Mouse (Mus musculus) hindbrain, embryonic 15.5 days (tissue): ENCODE measurements around the gene Cdk2ap2. TPM values are rescaled to one million over a fixed set of nuclear protein-coding genes. Genes with fewer than 3 reads are reported as not detected.
"Not testable (repeated sequence)": the region's sequence is repeated elsewhere in the genome, so short reads cannot be mapped to it uniquely, and the experiment has no call there.

Experiments used
- ATAC-seq: fragments of 200-750 bp; cut with Nextera tagmentation; 2 replicates; pipeline ENCODE4 v1.8.0; 2017; ENCODE audit warnings: low read depth, moderate number of reproducible peaks, moderate TSS enrichment; ENCODE audit not compliant: low FRiP score
- H3K27ac ChIP-seq: fragments of 300-500 bp; sonication (generic); replicated peaks from 2 replicates; pipeline ENCODE4 v1.5.1; 2015; ENCODE audit warnings: mild to moderate bottlenecking, inconsistent platforms
- H3K27me3 ChIP-seq: fragments of 300-500 bp; sonication (generic); 2 replicates; pipeline ENCODE4 v1.6.1; 2015; ENCODE audit warnings: control low read depth, inconsistent platforms
- H3K36me3 ChIP-seq: fragments of 300-500 bp; sonication (generic); 2 replicates; pipeline ENCODE4 v1.6.1; 2015; ENCODE audit warnings: control low read depth, inconsistent platforms
- H3K4me1 ChIP-seq: fragments of 300-500 bp; sonication (generic); replicated peaks from 2 replicates; pipeline ENCODE4 v1.6.1; 2015; ENCODE audit warnings: control low read depth, inconsistent platforms
- H3K4me2 ChIP-seq: fragments of 300-500 bp; sonication (generic); 2 replicates; pipeline ENCODE4 v1.6.1; 2015; ENCODE audit warnings: moderate library complexity, mild to moderate bottlenecking, inconsistent platforms
- H3K4me3 ChIP-seq: fragments of 300-500 bp; sonication (generic); 2 replicates; pipeline ENCODE4 v1.5.1; 2015; ENCODE audit warnings: mild to moderate bottlenecking, inconsistent platforms
- H3K9ac ChIP-seq: fragments of 300-500 bp; sonication (generic); 2 replicates; pipeline ENCODE4 v1.6.1; 2015; ENCODE audit warnings: inconsistent platforms
- H3K9me3 ChIP-seq: fragments of 300-500 bp; sonication (generic); 2 replicates; pipeline ENCODE4 v1.6.1; 2016; ENCODE audit warnings: control low read depth, inconsistent platforms
- WGBS: fragments of 180-500 bp; shearing (Covaris S2); methylation state at CpG from one replicate; pipeline ENCODE4 v1.1.7; 2015; 5-methylcytosine and 5-hydroxymethylcytosine counted together
- polyA plus RNA-seq: library from polyadenylated mRNA; unstranded; fragments of >200 nt; fragmentation: Nextera tagmentation; extraction: Ambion mirVana; gene quantifications from 2 replicates; pipeline ENCODE4 v1.2.1, GENCODE M21; 2015

Cdk2ap2 gene
- polyA plus RNA-seq, 1 experiment from 2014 or later: 92.5 TPM

GRCm38 (mm10) chr19:4113186-4113805, 16.3 kb downstream of the Cdk2ap2 start:
- no peaks in the 10 kb centered on the region for H3K4me1 ChIP-seq
- H3K4me3 ChIP-seq: no peak overlapping the region
- no peak overlapping the region for H3K4me2 ChIP-seq
- no peak overlapping the region for H3K27ac ChIP-seq
- WGBS: 75% methylated on average over 13 of the region's 13 CpGs
- no peaks in the 10 kb centered on the region for H3K9me3 ChIP-seq
- H3K36me3 ChIP-seq: peaks cover 63% of the 10 kb centered on the region
- H3K9ac ChIP-seq: no peak overlapping the region
- H3K27me3 ChIP-seq: no peaks in the 10 kb centered on the region
- no peak for ATAC-seq

- H3K36me3 ChIP-seq: peaks cover 63% of the 10 kb centered on the region
- H3K9ac ChIP-seq: no peak overlapping the region
- H3K4me3 ChIP-seq: no peak overlapping the region
- H3K4me2 ChIP-seq: no peak overlapping the region
- no peak overlapping the region for H3K27ac ChIP-seq
- ATAC-seq: no peak
- no peaks in the 10 kb centered on the region for H3K9me3 ChIP-seq
- H3K27me3 ChIP-seq: no peaks in the 10 kb centered on the region
- no peaks in the 10 kb centered on the region for H3K4me1 ChIP-seq
- WGBS: 74% methylated on average over 5 of the region's 5 CpGs
Observed at GRCm38 (mm10) chr19:4113806-4114230, 16.8 kb downstream of the Cdk2ap2 start.

GRCm38 (mm10) chr19:4114551-4114950, 17.6 kb downstream of the Cdk2ap2 start:
- Histone ChIP-seq H3K27me3 (no peaks in the 10 kb centered on the region), H3K9ac (no peak overlapping the region), H3K27ac (no peak overlapping the region), H3K4me3 (no peak overlapping the region), H3K9me3 (no peaks in the 10 kb centered on the region), H3K36me3 (peaks cover 59% of the 10 kb centered on the region), H3K4me2 (no peak overlapping the region), H3K4me1 (no peaks in the 10 kb centered on the region)
- 95% methylated on average over 10 of the region's 10 CpGs for WGBS
- ATAC-seq: no peak

GRCm38 (mm10) chr19:4115144-4115543, 18.2 kb downstream of the Cdk2ap2 start:
- no peak overlapping the region for H3K27ac ChIP-seq
- no peaks in the 10 kb centered on the region for H3K27me3 ChIP-seq
- no peak for ATAC-seq
- no peak overlapping the region for H3K4me2 ChIP-seq
- H3K9ac ChIP-seq: no peak overlapping the region
- no peaks in the 10 kb centered on the region for H3K9me3 ChIP-seq
- peaks cover 59% of the 10 kb centered on the region for H3K36me3 ChIP-seq
- no peaks in the 10 kb centered on the region; the same call in 1 of the 2 replicates for H3K4me1 ChIP-seq
- H3K4me3 ChIP-seq: no peak overlapping the region
- whole genome bisulfite sequencing: 92% methylated on average over 10 of the region's 10 CpGs

GRCm38 (mm10) chr19:4115816-4116215, 18.8 kb downstream of the Cdk2ap2 start:
- H3K4me3 ChIP-seq: no peak overlapping the region
- 84% methylated on average over 11 of the region's 11 CpGs for WGBS
- peaks cover 59% of the 10 kb centered on the region for H3K36me3 ChIP-seq
- H3K9ac ChIP-seq: no peak overlapping the region
- no peak overlapping the region for H3K27ac ChIP-seq
- no peaks in the 10 kb centered on the region for H3K27me3 ChIP-seq
- peaks cover 7% of the 10 kb centered on the region for H3K4me1 ChIP-seq
- ATAC-seq: no peak
- H3K9me3 ChIP-seq: no peaks in the 10 kb centered on the region
- no peak overlapping the region for H3K4me2 ChIP-seq

GRCm38 (mm10) chr19:4117006-4117405, 20.0 kb downstream of the Cdk2ap2 start:
- peaks cover 48% of the 10 kb centered on the region for H3K36me3 ChIP-seq
- no peak for ATAC-seq

GRCm38 (mm10) chr19:4118350-4118749, 21.4 kb downstream of the Cdk2ap2 start:
- Histone ChIP-seq H3K4me3 (no peak overlapping the region), H3K9me3 (no peaks in the 10 kb centered on the region), H3K36me3 (peaks cover 36% of the 10 kb centered on the region), H3K9ac (no peak overlapping the region), H3K4me1 (peaks cover 8% of the 10 kb centered on the region), H3K27ac (no peak overlapping the region), H3K27me3 (no peaks in the 10 kb centered on the region), H3K4me2 (no peak overlapping the region)
- ATAC-seq: no peak
- WGBS: 96% methylated on average over 2 of the region's 2 CpGs

More at GRCm38 (mm10) chr19:4117006-4117405, 20.0 kb downstream of the Cdk2ap2 start:
- Histone ChIP-seq H3K27ac (no peak overlapping the region), H3K9ac (no peak overlapping the region), H3K9me3 (no peaks in the 10 kb centered on the region), H3K4me1 (peaks cover 8% of the 10 kb centered on the region), H3K4me3 (no peak overlapping the region), H3K27me3 (no peaks in the 10 kb centered on the region), H3K4me2 (no peak overlapping the region)
- 96% methylated on average over 7 of the region's 7 CpGs for WGBS

- Histone ChIP-seq H3K4me1 (peaks cover 15% of the 10 kb centered on the region), H3K4me3 (no peak overlapping the region; the same call in 1 of the 2 replicates), H3K27ac (no peak overlapping the region), H3K4me2 (peak overlapping the region; percentile 53), H3K9me3 (no peaks in the 10 kb centered on the region), H3K27me3 (no peaks in the 10 kb centered on the region), H3K36me3 (peaks cover 25% of the 10 kb centered on the region), H3K9ac (no peak overlapping the region)
- ATAC-seq: no peak
- WGBS: 88% methylated on average over 6 of the region's 6 CpGs
Observed at GRCm38 (mm10) chr19:4119716-4120487, 22.9 kb downstream of the Cdk2ap2 start.

GRCm38 (mm10) chr19:4120496-4120895, 23.5 kb downstream of the Cdk2ap2 start:
- H3K9ac ChIP-seq: no peak overlapping the region
- H3K4me1 ChIP-seq: peaks cover 19% of the 10 kb centered on the region
- H3K36me3 ChIP-seq: peaks cover 19% of the 10 kb centered on the region
- H3K9me3 ChIP-seq: no peaks in the 10 kb centered on the region
- H3K27me3 ChIP-seq: no peaks in the 10 kb centered on the region
- no peak for ATAC-seq
- H3K4me3 ChIP-seq: peak overlapping the region; percentile 54
- 96% methylated on average over 2 of the region's 2 CpGs for WGBS
- H3K27ac ChIP-seq: peak overlapping the region; percentile 92
- H3K4me2 ChIP-seq: peak overlapping the region; percentile 53

- peak overlapping the region; percentile 53 for H3K4me2 ChIP-seq
- H3K9ac ChIP-seq: peak overlapping the region; percentile 54
- 3% methylated on average over 38 of the region's 38 CpGs for WGBS
- H3K4me3 ChIP-seq: peak overlapping the region; percentile 54
- peak overlapping the region; percentile 92 for H3K27ac ChIP-seq
- peaks cover 19% of the 10 kb centered on the region for H3K4me1 ChIP-seq
- H3K9me3 ChIP-seq: no peaks in the 10 kb centered on the region
- no peaks in the 10 kb centered on the region for H3K27me3 ChIP-seq
- ATAC-seq: peak; percentile 86
- 0 out of 2 replicates have a peak, but pooled peaks cover 13% of the 10 kb centered on the region for H3K36me3 ChIP-seq
Observed at GRCm38 (mm10) chr19:4121097-4121805, 24.3 kb downstream of the Cdk2ap2 start.

- H3K4me3 ChIP-seq: peak overlapping the region; percentile 54; the same call in 1 of the 2 replicates
- not testable (repeated sequence) for H3K9ac ChIP-seq, H3K36me3 ChIP-seq, H3K9me3 ChIP-seq, H3K27me3 ChIP-seq, ATAC-seq
- H3K4me1 ChIP-seq: peaks cover 25% of the 10 kb centered on the region
- WGBS: 54% methylated on average over 6 of the region's 6 CpGs
- peak overlapping the region; percentile 92 for H3K27ac ChIP-seq
- H3K4me2 ChIP-seq: peak overlapping the region; percentile 53
Observed at GRCm38 (mm10) chr19:4121896-4122295, 24.9 kb downstream of the Cdk2ap2 start.
